Mouse (Mus musculus) embryo, embryonic 9.5 days (tissue): ENCODE data around the gene Tax1bp1.

Experiments used
- DNase-seq: peaks from one replicate; pipeline ENCODE4 v3.0.0-alpha.2; 2017; ENCODE audit errors: extremely low spot score

The Tax1bp1 gene

DNA sequence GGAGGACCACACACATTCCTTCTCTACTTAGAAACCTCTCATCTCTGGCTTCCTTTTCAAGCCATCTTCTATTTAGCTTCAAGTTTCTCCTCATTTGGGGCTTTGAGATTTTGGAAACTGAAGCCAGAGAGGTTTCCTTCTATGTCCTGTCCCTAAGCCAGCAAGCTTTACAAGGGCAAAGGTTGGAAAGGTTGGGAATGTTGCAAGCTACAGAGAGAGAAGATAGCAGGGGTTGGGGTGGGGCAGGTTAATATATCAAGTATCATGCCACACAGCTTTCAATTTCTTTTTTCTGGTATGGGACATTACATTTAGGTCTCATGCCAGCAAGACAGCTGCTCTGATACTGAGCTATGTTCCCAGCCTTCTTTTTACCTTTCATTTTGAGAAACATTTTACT lies 8.2 kb upstream of the Tax1bp1 start:
- no peak for DNase-seq

DNA sequence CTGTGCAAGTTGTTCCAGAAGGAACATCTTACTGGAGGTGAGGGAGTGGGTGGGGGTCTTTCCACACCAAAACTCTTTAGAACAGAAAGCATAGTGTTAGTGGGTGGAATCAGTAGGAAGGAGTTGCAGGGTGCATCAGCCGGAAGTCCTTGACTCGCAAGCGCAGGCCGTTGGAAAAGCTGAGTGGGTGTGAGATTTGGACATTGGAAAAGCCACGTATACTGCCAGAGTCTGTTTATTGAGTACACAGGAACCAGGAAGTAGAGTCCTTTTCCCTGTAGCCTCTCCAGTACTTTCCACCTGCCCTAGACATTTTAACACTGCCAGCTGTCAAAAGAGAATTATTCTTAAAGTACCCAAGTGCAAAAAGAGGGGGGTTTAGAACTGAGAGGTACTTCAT lies 5.7 kb upstream of the Tax1bp1 start:
- no peak for DNase-seq

DNA sequence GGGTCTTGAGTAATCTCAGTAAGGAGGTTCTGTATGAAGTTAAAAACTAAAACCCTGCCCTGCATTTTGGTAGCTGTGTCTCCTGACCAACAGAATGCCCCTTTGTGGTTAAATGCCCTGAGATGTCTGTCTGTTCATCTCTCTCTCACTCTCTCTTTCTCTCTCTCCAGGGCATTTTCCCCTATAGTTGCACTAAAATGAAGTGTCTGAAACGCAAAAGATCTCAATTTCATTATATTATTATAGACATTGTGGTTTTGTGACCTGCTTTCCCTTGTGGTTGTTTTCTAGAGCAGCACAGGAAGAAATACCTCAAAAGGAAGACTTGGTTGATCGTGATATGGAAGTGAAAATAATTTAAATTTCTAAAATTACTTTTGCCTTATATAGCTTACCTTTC lies 966 bp upstream of the Tax1bp1 start:
- DNase-seq = no peak

DNA sequence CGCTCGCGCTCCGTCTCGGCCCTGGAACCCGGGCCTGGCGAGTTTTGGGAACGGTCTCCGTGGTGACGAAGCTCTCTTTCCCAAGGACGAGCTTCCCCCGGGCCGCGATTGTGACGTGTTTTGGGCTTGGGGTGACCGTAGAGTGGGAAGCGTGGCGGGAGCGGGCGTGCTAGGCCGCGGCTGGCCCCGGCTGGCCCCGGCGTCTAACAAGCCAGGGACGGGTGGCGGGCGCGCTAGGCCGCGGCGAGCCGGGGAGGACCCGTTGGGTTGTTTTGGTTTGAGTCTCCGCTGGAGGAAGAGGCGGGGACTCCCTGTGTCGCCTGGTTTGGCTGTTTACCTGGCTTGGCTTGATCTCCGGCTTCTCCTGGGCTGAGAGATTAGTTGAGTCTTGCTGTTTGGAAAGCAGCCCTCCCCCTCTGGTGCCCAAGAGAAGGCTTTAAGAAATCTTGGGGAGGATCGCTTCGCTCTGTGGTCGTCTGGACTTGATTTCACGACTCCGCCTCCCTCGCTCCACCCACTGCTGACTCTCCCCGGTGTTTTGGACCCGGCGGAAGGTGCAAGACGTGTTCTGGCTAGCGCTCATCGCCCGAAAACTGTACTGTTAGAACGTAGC lies 474 bp downstream of the Tax1bp1 start:
- peak; percentile 75 for DNase-seq

DNA sequence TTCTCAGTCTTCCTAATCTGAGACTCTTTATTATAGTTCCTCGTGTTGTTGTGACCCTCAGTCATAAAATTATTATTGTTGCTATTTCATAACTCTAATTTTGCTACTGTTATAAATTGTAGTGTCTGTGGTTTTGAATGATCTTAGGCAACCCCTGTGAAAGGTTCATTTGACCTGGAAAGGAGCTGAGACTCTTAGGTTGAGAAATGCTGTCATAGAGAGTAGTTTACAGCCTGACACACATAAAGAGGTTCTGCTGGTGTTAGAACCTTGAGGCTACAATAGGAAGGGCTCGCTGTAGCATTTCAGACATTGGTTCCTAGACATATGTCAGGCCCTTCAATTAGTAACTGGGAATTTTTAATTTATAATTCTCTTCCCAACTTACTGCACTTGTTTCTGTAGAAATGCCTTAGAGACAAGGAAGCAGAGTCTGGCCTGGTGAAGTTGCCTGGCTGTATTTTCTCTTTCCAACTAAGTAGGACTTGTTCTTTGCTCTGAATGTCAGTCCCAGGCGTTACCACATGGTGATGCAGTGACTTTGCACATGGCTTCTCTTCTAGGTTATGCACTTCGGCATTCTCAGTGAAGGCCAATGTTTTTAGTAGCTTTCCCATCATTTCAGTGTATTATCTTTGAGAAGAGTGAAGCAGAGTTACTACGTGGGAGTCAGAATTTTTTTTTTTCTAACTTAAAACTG lies 4.1 kb downstream of the Tax1bp1 start:
- no peak for DNase-seq

DNA sequence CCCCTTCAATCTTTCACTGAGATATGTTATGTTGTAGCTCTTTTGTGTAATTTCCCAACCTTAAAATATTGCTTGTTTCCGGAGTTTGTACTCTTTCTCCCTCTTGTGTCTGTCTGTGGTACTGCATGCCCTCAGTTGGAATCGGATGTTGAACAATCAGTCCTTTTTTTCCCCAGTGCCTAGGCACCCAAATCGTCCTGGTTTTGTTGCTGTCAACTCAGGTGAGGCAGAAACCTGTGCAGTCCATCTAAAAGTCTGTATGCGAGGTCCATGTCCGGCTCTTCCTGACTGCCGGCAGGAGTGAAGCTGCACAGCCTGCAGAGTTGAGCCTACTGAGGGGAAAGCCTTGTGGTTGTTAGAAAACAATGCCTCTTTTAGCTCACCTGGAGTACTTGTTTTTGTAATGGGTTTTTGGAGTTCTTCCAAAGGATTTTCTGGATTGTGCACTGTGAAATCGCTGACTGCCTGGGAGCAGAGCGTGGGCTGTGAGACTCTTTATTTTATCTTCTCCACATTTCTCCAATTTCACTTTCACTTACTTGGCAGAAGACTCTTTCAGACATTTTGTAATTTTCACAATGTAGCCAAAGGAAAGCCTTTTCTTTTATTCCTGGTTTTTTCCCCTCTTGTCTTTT lies 11.4 kb downstream of the Tax1bp1 start:
- peak; percentile 55 for DNase-seq

DNA sequence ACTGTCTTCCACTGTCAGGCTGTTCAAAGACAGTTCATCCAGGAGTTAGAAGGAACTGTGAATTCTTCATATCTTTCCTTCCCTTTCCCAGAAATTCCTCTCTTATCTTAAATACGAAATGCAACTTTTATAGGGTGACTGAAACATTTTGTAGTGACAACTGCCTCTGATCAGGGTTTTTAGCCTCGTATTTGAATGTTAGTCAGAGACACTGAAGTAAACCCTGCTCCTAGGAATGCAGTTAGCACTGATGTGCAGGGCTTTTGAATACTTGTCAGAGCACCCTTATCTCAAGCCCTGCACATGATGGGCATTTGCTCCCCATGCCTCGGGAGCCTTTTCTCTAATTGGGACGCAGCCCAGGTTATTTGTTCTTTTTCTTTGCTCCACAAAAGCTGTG lies 16.8 kb downstream of the Tax1bp1 start:
- DNase-seq = no peak

DNA sequence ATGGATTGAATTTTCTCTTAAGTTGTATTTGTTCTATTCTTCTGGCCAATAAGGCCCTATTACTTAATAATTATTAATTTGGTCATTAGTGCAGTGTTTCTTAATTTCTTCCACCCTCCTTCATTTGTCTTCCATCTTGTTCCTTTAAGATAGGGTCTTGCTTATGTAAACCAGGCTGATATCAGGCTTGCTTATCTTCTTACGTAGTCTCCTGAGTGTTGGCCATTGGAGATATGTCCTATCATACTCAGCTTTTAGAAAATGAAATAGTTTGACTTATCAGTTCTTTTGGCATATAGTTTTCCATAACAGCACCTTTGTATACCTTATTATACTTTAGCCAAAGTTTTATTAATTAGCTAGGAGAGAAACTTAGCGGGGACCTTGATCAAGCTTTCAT lies 21.1 kb downstream of the Tax1bp1 start:
- DNase-seq = no peak

DNA sequence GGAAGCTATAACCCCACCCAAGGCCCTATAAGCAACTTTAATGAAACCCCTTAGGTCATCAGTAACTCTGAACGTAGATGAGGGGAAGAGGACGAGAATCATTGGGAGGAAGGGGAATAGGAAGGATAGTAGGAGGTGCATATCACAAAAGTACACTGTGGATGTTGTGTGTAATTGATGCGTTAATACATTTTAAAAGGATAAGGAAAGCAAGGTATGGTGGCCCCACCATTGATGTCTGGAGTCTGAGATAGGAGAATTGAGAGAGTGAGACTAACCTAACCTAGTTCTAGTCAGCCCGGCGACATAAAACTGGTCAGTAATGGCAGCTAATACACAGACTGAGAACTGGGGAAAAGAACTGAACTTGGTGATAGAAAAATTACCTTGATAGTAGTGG lies 39.3 kb downstream of the Tax1bp1 start:
- DNase-seq = no peak

DNA sequence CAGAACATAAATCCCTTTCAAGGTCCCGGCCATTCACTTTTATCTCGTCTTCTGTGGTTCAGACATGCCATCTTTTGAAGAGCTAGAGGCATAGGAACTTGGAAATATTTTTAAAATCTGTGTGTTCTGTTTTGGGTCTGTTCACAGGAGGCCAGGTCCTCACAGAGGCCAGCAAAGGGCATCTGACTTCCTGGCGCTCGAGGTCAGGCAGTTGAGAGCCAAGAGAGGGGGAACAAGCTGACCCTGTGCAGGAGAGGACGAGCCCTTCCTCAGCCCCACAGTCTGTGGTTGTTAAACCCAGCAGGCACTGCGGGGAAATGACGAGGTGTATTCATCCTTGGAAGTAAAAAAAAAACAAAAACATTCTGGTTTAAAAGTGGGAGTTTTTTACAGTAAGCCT lies 51.7 kb downstream of the Tax1bp1 start:
- DNase-seq = no peak

DNA sequence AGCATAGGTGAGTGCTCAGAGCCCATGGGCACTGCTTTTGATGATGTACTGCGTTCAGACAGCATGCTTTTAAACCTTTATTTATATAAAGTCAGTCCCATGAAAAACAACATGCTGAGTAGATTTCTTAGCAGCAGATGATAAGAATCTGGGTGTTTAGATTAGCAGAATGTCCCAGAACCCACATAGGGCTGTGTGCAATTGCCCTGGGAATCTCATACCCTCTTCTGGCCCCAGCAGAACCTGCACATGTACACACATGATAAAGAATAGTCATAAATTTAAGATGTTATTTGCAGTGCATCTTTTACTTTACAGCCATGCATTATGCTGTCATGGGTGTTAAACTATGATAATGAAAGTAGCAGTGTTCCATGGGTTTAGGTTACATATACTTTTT lies 57.3 kb downstream of the Tax1bp1 start:
- no peak for DNase-seq

DNA sequence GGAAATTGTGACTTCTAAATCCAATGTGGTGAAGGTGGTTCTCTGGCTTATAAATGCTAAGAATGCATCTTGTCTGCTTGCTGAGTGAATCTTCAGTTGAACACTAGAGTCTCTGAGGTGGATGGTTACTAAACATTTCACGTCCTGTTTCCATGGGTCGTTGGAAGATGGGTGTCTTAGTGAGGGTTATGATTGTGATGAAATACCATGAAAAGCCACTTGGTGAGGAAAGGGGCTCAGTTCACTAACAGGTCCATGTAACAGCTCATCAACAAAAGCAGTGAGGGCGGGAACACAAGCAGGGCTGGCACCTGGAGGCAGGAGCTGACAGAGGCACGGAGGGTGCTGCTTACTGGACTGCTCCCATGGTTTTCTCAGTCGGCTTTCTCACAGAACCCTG lies 59.6 kb downstream of the Tax1bp1 start:
- DNase-seq = no peak

DNA sequence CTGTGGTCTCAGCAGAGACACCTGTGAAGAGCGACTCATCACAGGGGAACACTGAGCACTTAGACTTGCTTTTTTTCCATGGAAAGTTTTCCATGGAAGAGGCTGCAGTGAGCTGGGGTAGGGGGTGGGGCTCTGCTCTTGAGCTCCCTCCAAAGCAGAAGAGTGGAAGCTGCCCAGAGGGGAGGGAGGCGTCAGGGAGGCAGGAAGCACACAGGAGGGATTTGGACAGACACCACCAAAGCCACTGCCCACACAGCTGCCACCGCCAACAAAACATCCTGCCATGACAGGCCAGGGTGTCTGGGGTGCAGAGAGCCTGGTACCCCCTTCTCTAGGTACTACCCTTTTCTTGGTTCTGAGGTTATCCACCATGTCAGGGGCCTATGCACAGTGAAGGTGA lies 61.8 kb downstream of the Tax1bp1 start:
- DNase-seq = no peak

DNA sequence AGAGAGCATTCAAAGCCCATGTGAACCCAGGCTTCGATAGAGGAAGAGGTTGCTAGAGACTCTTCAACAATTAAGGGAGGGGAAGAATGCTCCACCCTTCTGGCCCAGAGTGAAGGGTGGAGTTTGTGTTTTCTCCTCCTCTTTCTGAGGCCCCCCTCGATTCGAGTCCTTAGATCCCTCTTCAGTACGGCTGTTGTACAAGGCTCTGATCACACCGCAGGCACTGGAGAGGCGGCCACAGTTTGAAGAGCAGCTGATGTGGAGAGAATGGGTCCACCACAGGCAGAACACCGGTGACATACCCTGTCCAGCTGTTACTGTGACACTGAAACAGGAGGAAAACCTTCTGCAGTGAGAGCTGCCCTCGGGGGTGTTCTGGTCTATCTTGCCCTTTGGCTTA lies 62.4 kb downstream of the Tax1bp1 start:
- no peak for DNase-seq

DNA sequence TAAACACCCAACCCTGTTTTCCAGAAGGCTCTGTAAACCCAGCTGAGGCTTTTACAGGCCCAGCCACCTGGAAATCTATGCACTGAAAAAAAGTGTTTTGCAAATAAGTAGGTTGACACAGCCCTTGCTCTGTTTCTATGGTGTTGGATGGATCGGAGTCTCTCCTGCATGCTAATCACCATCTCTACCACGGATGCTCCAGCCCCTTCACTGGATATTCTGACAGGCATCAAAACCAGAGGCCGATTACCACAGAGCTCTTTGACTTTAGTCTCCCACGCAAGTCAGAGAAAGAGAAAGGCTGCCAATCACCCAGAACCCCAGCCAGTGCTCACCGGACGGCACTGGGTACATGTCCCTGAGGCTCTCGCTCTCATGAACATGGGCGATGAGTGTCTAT lies 63.5 kb downstream of the Tax1bp1 start:
- DNase-seq = no peak

DNA sequence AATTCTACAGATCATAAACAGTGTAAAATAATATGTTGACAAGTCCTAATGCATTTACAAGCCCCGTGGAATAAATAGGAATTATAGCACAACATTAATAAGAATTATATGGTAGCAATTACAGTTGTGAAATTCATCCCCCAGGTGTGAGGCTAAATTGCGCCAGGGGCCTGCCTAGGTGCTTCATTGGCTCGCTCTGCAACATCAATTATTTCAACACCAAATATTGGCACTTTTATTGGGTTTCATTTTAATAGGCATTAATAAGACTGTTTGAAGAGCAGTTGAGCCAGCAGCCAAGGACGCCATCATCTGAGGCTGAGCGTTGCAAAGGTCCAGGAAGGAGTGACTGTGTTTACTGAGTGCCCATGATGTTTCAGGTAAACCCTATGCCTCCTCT lies 65.0 kb downstream of the Tax1bp1 start:
- no peak for DNase-seq

DNA sequence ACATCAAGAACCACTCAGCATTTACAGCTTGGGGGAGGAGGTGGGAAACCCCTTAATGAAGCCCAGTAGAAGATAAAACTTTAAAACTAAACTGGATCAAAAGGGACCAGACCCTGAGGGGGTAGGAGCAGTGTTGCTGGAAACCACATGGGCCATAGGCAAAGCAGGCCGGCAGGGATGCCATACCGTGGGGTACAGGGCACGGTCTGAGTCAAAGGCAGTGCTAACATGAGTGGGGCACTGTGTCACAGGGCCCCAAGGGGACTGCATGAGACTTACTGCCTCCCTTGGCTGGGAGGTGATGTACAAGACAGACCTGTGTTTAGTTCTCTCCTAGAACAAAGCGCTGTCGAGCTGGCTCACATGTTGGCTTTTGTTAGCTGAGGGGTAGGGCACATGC lies 66.0 kb downstream of the Tax1bp1 start:
- no peak for DNase-seq

DNA sequence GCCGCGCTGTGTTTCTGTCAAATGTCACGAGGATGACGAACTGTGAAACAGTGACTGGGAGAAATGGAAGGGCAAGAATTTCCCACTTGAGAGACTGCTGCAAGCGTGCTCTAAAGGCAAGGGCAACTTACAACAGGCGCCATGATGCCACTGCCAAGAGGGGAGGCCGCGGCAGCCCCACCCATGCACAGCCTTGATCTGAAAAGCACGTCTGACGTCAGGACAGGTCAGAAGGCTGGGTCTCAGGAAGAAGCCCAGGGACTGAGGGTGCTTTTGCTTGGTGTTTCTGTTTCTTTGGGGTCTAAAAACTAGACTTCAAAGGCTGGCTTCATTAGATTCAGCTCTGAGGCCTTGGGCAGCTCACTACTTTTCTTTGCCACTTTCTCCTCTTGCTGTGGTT lies 76.8 kb downstream of the Tax1bp1 start:
- DNase-seq = no peak

DNA sequence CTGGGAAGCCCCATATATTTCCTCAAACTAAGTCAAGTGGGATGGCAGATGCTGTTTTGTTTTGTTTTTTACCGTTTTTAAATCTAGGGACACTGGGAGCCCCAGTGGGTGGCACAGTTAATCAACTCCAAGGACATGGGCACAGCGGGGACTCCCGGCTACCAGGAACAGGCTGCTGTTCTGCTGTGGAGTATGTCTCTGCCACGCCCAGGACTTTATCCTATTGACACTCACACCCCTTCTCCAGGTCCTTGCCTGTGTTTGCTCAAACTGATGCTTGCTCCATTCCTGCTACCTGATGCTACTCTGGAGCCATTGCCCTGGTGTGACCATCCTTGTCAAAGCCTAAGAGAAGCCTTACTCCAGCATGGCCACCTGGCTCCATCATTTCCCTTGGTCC lies 77.3 kb downstream of the Tax1bp1 start:
- DNase-seq = no peak

DNA sequence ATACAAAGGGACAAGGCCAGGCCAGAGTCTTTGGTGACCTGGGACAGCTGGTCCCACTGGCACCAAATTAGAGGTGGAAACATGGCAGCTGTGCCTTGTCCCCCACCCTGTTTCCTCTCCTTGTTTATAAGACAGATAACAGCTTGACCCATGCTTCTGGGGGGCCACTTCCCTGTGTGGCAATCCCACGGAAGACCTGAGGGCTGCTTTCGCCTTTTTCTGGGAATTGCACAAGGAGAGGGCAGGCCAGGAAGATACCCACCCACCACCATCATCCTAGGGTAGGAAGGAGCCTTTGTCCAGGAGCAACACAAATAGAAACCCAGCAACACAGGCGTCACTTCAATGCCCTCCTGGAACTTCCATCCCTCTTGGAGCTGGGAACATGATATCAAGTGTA lies 78.9 kb downstream of the Tax1bp1 start:
- DNase-seq = no peak

DNA sequence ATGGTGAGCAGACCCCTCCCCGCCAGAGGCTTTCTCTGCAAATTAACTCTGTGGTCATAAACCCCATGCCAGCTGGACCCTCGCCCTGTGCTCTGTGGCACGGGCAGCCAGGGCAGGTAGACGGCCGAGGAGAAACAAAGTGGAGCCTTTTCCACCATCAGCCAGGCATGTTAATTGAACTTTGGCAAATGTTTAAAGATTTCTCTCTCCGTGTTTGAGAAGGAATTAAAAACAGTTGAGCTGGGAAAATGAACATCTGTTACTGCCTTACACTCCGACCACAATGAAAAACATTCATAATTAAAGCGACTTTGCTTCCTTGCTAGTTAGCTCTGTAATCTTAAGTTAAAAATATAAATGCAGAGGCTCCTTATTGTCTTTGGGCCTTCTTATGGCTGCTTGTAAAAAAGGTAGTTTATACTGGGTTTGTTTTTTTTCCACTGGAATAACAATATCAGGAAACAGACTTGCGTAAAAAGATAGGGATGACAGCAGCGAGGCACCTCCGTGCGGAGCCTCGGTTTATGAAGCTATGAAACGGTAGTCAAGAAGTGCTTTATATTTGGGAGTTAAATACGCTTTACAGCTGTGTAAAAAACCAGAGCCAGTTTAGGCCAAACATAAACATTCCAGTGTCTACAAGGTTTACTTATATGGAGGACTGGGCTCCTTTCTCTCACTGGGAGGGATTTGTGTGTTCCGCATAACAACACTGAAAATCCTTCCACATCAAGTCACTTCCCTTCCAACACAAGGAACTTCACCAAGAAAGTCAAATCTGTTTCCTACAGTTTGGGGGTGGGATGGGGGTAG lies 81.7 kb downstream of the Tax1bp1 start:
- no peak for DNase-seq

DNA sequence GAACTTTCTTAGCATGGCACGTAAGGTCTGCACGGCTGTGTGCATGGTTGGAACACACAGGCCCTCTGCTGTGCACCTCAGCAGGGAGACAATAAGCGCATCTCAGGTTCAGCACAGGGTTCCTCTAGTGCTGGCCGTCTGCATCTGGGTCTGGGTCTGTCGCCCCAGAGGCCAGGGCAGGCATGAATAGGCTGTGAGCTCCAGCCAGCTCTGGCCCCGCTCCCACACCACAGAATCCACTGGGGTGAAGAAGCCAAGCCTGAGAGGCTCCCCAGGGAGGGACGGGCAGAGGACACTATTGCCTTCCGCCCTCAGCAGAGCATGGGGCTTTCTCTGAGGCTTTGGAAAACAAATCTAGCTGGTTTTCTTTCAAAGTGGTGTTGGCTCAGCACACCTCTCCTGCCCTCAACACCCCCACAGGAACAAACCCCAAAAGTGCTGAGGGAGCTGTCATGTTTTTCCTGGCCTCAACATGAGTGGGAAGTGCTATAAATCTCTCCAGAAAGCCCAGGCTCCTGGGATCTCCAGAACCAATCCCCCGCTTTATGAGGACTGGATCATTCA lies 82.6 kb downstream of the Tax1bp1 start:
- DNase-seq = no peak
